Mouse (Mus musculus) cerebellum, postnatal 25 days (tissue): ENCODE measurements around the gene Icam4.
"Not testable (repeated sequence)": the region's sequence is repeated elsewhere in the genome, so short reads cannot be mapped to it uniquely, and the experiment has no call there.

Source experiments
- DNase-seq, 2 experiments: peaks; one replicate each; pipeline ENCODE4 v3.0.0; 2021; ENCODE audit warnings: mixed read lengths in 2 of 2

Gene Icam4

GRCm38 (mm10) chr9:21029291-21030054 is at the start of gene Icam4:
Icam4 (plus strand) TSS chr9:21029373.
- peak; percentile 62 to 78 for DNase-seq

GRCm38 (mm10) chr9:20979769-20980168 is 49.4 kb upstream of the Icam4 start:
- no peak for DNase-seq

GRCm38 (mm10) chr9:20982171-20982570 is 47.0 kb upstream of the Icam4 start:
- no peak for DNase-seq

GRCm38 (mm10) chr9:20983169-20983568 is 46.0 kb upstream of the Icam4 start:
- DNase-seq: no peak

- DNase-seq: no peak
Measured at GRCm38 (mm10) chr9:20986952-20987686, 42.1 kb upstream of the Icam4 start.

GRCm38 (mm10) chr9:20987953-20988352 is 41.2 kb upstream of the Icam4 start:
- DNase-seq: no peak

- DNase-seq: peak in 1 of 2 experiments; percentile 46
Measured at GRCm38 (mm10) chr9:20990861-20991260, 38.3 kb upstream of the Icam4 start.

- no peak for DNase-seq
Measured at GRCm38 (mm10) chr9:20991587-20991986, 37.6 kb upstream of the Icam4 start.

GRCm38 (mm10) chr9:20993165-20993898 is 35.8 kb upstream of the Icam4 start:
- no peak for DNase-seq

- no peak for DNase-seq
Measured at GRCm38 (mm10) chr9:20995069-20995468, 34.1 kb upstream of the Icam4 start.

GRCm38 (mm10) chr9:20997065-20997464 is 32.1 kb upstream of the Icam4 start:
- no peak for DNase-seq

- DNase-seq: not testable (repeated sequence)
Measured at GRCm38 (mm10) chr9:20998337-20998736, 30.8 kb upstream of the Icam4 start.

- peak in 1 of 2 experiments; percentile 32 for DNase-seq
Measured at GRCm38 (mm10) chr9:21000811-21001210, 28.4 kb upstream of the Icam4 start.

GRCm38 (mm10) chr9:21001651-21002200 is 27.4 kb upstream of the Icam4 start:
- DNase-seq: no peak

- peak in 1 of 2 experiments; percentile 26 for DNase-seq
Measured at GRCm38 (mm10) chr9:21002270-21002626, 26.9 kb upstream of the Icam4 start.

GRCm38 (mm10) chr9:21002627-21003551 is 26.3 kb upstream of the Icam4 start, which contains the start of gene Mrpl4:
Mrpl4 (plus strand) TSS chr9:21002738.
- peak; percentile 95 to 96 for DNase-seq

- no peak for DNase-seq
Measured at GRCm38 (mm10) chr9:21007313-21007952, 21.7 kb upstream of the Icam4 start.

GRCm38 (mm10) chr9:21008007-21008406 is 21.2 kb upstream of the Icam4 start:
- DNase-seq: no peak

- DNase-seq: no peak
Measured at GRCm38 (mm10) chr9:21010362-21010761, 18.8 kb upstream of the Icam4 start.

GRCm38 (mm10) chr9:21010939-21011541 is 18.1 kb upstream of the Icam4 start:
- not testable (repeated sequence) for DNase-seq

- no peak for DNase-seq
Measured at GRCm38 (mm10) chr9:21011846-21012312, 17.3 kb upstream of the Icam4 start.
